Mouse (Mus musculus) Patski (cell line): ENCODE data around the gene Fam227b. TPM values are rescaled to one million over a fixed set of nuclear protein-coding genes. Genes with fewer than 3 reads are reported as not detected.

Source experiments
- ATAC-seq: fragments of 100-300 bp; one replicate; pipeline ENCODE4 v1.8.0; 2021
- CTCF ChIA-PET: fragments of 350-600 bp; sonication (Branson Sonifier 250); formaldehyde crosslinking; loops from one replicate; lab custom pipeline; 2022; ENCODE audit warnings: inconsistent platforms; lab: Charles Lee
- POLR2A ChIA-PET: fragments of 350-600 bp; sonication (Branson Sonifier 250); formaldehyde crosslinking; loops from one replicate; lab custom pipeline; 2022; ENCODE audit warnings: antibody characterized with exemption, inconsistent platforms; lab: Charles Lee
- DNase-seq: peaks from one replicate; pipeline ENCODE4 v3.0.0-alpha.2; 2011; ENCODE audit warnings: low read depth, low spot score
- H3K27me3 ChIP-seq: fragments of 371-371 bp; one replicate; pipeline ENCODE4 v1.5.1; 2021
- CTCF ChIP-seq: fragments of 100-300 bp; IDR thresholded peaks from one replicate; pipeline ENCODE4 v1.5.1; 2021
- in situ Hi-C: fragments of 300-500 bp; cut with MboI; formaldehyde crosslinking; loops from 3 replicates; pipeline ENCODE4 v1.11.1; 2018; ENCODE audit warnings: low pct_unique_long_range_greater_than_20kb, mixed read lengths
- polyA plus RNA-seq: library from polyadenylated mRNA; unstranded; gene quantifications from one replicate; pipeline ENCODE4 v1.2.3, GENCODE M21; 2021

Fam227b gene
- polyA plus RNA-seq, 1 experiment from 2014 or later: not detected

GRCm38 (mm10) chr2:126061037-126061773 is 90.6 kb downstream of the Fam227b start:
- TF ChIP-seq CTCF: no peak
- H3K27me3 ChIP-seq: no peaks in the 10 kb centered on the region
- ATAC-seq (no peak), DNase-seq (no peak)
- ChIA-PET POLR2A (interaction anchor here (0.5 kb wide), 1 partner anchor 25 kb away, joined by 3 read pairs; no protein-coding TSS in a partner anchor), CTCF (interaction anchor here (1.2 kb wide), 1 partner anchor 19 kb away, joined by 3 read pairs; no protein-coding TSS in a partner anchor)
- in situ Hi-C loops: no loop called here

GRCm38 (mm10) chr2:126060595-126060994 is 91.2 kb downstream of the Fam227b start:
- in situ Hi-C loops: no loop called here
- POLR2A ChIA-PET: interaction anchor here (0.5 kb wide), 1 partner anchor 26 kb away, joined by 3 read pairs; no protein-coding TSS in a partner anchor
- CTCF ChIA-PET: interaction anchor here (1.0 to 1.2 kb wide), 2 partner anchors 8 to 18 kb away, joined by 3 read pairs; no protein-coding TSS in a partner anchor
- DNase-seq (no peak), ATAC-seq (no peak)
- no peak for TF ChIP-seq CTCF
- no peaks in the 10 kb centered on the region for H3K27me3 ChIP-seq

DNA sequence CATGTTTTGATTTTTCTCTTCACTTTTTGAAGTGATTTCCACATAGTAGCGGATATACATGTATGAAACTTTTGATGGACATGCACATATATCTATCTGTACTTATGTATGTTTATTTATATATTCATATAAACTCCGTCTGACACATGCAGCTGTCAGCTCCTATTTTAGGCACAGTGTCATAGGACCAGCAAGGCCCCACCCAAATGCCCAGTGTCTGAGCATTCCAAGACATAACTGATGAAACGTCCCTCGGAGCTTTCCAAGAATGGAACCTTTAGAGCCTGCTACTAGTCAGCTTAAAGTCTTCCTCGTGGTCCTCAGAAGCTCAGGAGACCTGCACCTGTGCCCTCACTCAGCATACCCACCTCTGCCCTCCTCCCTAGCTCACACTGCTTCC is 98.1 kb downstream of the Fam227b start:
- DNase-seq (no peak), ATAC-seq (no peak)
- POLR2A ChIA-PET: interaction anchor here (0.6 kb wide), 1 partner anchor 14 kb away, joined by 6 read pairs; no protein-coding TSS in a partner anchor
- no peaks in the 10 kb centered on the region for H3K27me3 ChIP-seq
- CTCF ChIA-PET: no interaction called here
- TF ChIP-seq CTCF: no peak
- in situ Hi-C loops: no loop called here

GRCm38 (mm10) chr2:126052749-126053557 is 98.9 kb downstream of the Fam227b start:
- no peaks in the 10 kb centered on the region for H3K27me3 ChIP-seq
- no peak for DNase-seq
- ChIA-PET POLR2A (interaction anchor here (0.6 kb wide), 1 partner anchor 15 kb away, joined by 6 read pairs; no protein-coding TSS in a partner anchor), CTCF (interaction anchor here (1.1 kb wide), 1 partner anchor 10 kb away, joined by 3 read pairs; no protein-coding TSS in a partner anchor)
- ATAC-seq: no peak
- in situ Hi-C loops: no loop called here
- no peak for TF ChIP-seq CTCF

DNA sequence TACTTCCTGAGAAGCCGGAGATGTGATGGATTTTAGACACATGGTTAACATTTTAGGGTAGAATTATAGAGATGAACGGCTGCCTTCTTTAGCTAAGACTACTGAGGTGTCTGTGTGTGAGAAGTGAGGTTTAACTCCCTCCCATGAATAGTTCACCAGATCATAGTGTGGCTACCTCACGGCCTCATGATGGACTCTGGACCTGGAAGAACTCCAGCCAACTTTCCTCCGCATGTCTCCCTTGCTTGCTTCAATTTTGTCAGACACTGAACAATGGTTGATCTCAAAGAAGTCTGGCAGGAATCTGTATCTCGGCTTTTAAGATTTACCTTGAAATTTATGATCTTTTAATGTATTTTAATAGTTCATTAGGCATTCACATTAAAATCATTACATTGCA is 106.2 kb downstream of the Fam227b start:
- ATAC-seq: no peak
- in situ Hi-C loops: no loop called here
- CTCF ChIA-PET: interaction anchor here (1.7 kb wide), 1 partner anchor 10 kb away, joined by 6 read pairs; no protein-coding TSS in a partner anchor

DNA sequence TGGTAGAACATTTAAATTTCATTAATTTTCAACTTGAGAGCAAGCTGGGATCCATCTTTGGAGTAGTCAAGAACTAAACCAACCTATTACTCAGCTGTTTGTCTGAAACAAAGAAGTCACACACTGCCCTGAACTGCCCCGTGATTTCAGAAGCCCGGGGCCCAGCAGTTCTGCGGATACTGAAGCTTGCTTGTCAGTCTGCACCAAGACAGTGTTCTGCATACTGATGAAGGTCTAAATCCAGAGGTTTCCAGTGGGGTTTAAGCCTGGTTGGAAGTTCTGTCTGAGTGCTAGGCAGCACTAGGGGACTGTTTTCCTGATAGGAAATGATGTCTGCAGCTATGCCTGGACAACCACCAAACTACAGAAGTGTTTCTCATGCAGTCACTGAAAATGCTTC is 109.1 kb downstream of the Fam227b start:
- in situ Hi-C loops: no loop called here
- CTCF ChIA-PET: interaction anchor here (1.1 to 1.2 kb wide), 2 partner anchors 10 to 18 kb away, joined by 3 read pairs; no protein-coding TSS in a partner anchor
- ATAC-seq (no peak), DNase-seq (no peak)
- TF ChIP-seq CTCF: no peak
- POLR2A ChIA-PET: no interaction called here
- no peaks in the 10 kb centered on the region for H3K27me3 ChIP-seq

More for the DNA sequence above, 106.2 kb downstream of the Fam227b start:
- POLR2A ChIA-PET: no interaction called here
- no peak for TF ChIP-seq CTCF
- H3K27me3 ChIP-seq: no peaks in the 10 kb centered on the region
- no peak for DNase-seq

DNA sequence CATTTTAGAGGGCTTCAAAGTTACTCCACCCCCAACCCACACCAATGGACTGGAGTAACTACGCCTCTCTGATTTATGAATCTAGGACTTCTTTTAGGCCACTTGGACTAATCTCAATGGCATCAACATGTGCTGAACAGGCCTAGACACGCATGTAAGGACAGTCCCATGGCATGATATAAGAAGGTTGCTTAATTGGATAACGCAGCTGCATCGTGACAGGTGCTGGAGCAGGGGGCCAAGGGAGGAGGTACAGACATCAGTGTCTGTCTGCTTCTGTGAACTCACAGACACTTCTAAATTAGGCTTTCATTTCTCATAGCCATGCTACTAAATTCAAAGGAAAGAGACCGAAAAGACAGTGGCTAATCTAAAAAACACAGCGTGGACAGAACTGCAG is 110.6 kb downstream of the Fam227b start:
- no peaks in the 10 kb centered on the region for H3K27me3 ChIP-seq
- ATAC-seq (no peak), DNase-seq (no peak)
- TF ChIP-seq CTCF: no peak
- ChIA-PET POLR2A (no interaction called here), CTCF (interaction anchor here (0.7 to 1.7 kb wide), 2 partner anchors 9 to 17 kb away, joined by 3 to 4 read pairs; no protein-coding TSS in a partner anchor)
- in situ Hi-C loops: no loop called here

GRCm38 (mm10) chr2:126040651-126041050 is 111.2 kb downstream of the Fam227b start:
- ATAC-seq (no peak), DNase-seq (no peak)
- ChIA-PET POLR2A (no interaction called here), CTCF (interaction anchor here (0.7 to 1.7 kb wide), 2 partner anchors 8 to 16 kb away, joined by 3 to 4 read pairs; no protein-coding TSS in a partner anchor)
- no peak for TF ChIP-seq CTCF
- in situ Hi-C loops: no loop called here
- no peaks in the 10 kb centered on the region for H3K27me3 ChIP-seq

GRCm38 (mm10) chr2:126039414-126039891 is 112.4 kb downstream of the Fam227b start:
- no peak for DNase-seq

More at GRCm38 (mm10) chr2:126039414-126039891, 112.4 kb downstream of the Fam227b start:
- no peak for TF ChIP-seq CTCF
- no peak for ATAC-seq
- ChIA-PET CTCF (interaction anchor here (1.7 kb wide), 1 partner anchor 15 kb away, joined by 4 read pairs; no protein-coding TSS in a partner anchor), POLR2A (no interaction called here)
- in situ Hi-C loops: loop anchor here (10.0 kb wide), 2 partner anchors 375 to 385 kb away; no protein-coding TSS in a partner anchor
- H3K27me3 ChIP-seq: no peaks in the 10 kb centered on the region
